8 mouse cellular contexts compared by ENCODE assay signal in the genomic region with DNA sequence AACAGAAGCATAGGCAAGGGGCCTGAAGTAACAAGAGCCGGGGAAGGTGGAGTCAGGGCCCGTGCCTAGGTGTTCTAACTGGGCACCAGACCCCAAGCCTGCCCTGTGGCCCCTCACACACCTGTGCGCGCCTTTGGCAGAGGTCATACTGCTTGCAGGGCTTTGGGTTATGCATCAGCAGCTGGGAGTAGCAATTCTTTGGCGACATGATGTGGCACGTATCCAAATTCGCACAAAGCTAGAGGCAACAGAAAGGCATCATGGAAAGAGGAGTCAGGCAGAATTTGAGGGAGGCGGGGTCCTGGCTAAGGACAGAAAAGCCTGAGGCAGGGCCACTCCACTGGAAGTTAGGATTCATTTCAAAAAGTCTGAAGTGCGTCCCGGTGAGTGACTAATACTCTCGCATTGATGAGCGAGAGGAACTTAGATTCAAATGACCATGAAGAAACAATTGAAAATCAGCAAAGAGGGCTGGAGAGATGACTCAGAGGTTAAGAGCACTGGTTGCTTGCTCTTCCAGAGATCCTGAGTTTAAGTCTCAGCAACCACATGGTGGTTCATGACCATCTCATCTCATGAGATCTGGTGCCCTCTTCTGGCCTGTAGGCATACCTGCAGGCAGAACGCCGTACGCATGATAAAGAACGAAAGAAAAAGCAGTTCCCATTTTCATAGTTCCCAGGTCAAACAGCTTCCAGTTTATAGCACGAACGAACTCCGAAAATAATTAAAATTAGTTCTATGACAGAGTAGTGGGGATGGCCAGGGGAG. TPM values are rescaled to one million over a fixed set of nuclear protein-coding genes. Genes with fewer than 3 reads are reported as not detected.
DNase-seq lines count a peak whose midpoint lies in the region; TF ChIP-seq lines count a peak whose summit lies in the region.

No protein-coding gene starts in this region.

- DNase-seq in layer of hippocampus, adult 11-12 months (ENCODE audit: low spot score) = peak; percentile 70
- no peak for DNase-seq in layer of hippocampus, adult 9-11 months
- DNase-seq in brain, embryonic 14.5 days (ENCODE audit: low read depth) = peak; percentile 89
- peak; percentile 65 for DNase-seq in hindbrain, embryonic 10.5 days (ENCODE audit: low spot score)
- peak; percentile 73 to 78 for DNase-seq in left cerebral cortex, postnatal 14 days (ENCODE audit: low spot score in 2 of 2)
- DNase-seq in spleen, postnatal 14 days (ENCODE audit: low spot score in 2 of 2) = peak; percentile 42 to 62

- no peak overlapping the region for H3K27ac ChIP-seq in hindbrain, embryonic 10.5 days

- TF ChIP-seq POLR2A in brain, embryonic 14.5 days (IDR thresholded peaks at IDR 0.05; ENCODE audit: borderline replicate concordance, extremely low read depth, insufficient read depth, insufficient read length, poor library complexity, severe bottlenecking) = no peak

- peaks cover 23% of the 10 kb centered on the region for H3K36me3 ChIP-seq in erythroblast, embryonic 14.5 days (ENCODE audit: control insufficient read depth)
- peaks cover 31% of the 10 kb centered on the region for H3K36me3 ChIP-seq in hindbrain, embryonic 10.5 days
- H3K36me3 ChIP-seq in megakaryocyte, embryonic 14.5 days (replicated peaks; ENCODE audit: low read length) = peaks cover 53% of the 10 kb centered on the region

- peaks cover 30% of the 10 kb centered on the region for H3K4me1 ChIP-seq in erythroblast, embryonic 14.5 days (ENCODE audit: control insufficient read depth)
- H3K4me1 ChIP-seq in hindbrain, embryonic 10.5 days (replicated peaks) = peaks cover 20% of the 10 kb centered on the region
- H3K4me1 ChIP-seq in megakaryocyte, embryonic 14.5 days = peaks cover 57% of the 10 kb centered on the region

- H3K9me3 ChIP-seq in erythroblast, embryonic 14.5 days (ENCODE audit: control insufficient read depth, low read length) = no peaks in the 10 kb centered on the region
- no peaks in the 10 kb centered on the region for H3K9me3 ChIP-seq in hindbrain, embryonic 10.5 days
- H3K9me3 ChIP-seq in megakaryocyte, embryonic 14.5 days = no peaks in the 10 kb centered on the region; the same call in 1 of the 2 replicates

- H3K27me3 ChIP-seq in erythroblast, embryonic 14.5 days (ENCODE audit: control insufficient read depth) = no peaks in the 10 kb centered on the region
- peaks cover 11% of the 10 kb centered on the region; the same call in 1 of the 2 replicates for H3K27me3 ChIP-seq in hindbrain, embryonic 10.5 days (ENCODE audit: insufficient read depth, poor library complexity, severe bottlenecking)
- no peaks in the 10 kb centered on the region for H3K27me3 ChIP-seq in megakaryocyte, embryonic 14.5 days (replicated peaks)

- intact Hi-C loops in left cerebral cortex, postnatal 14 days (cut with DNase I) = loop anchor here (2.0 kb wide), 2 partner anchors 73 to 131 kb away; no protein-coding TSS in a partner anchor

- peak overlapping the region; percentile 48 for H3K4me3 ChIP-seq in erythroblast, embryonic 14.5 days (replicated peaks)
- peak overlapping the region; percentile 9; the same call in 1 of the 2 replicates for H3K4me3 ChIP-seq in hindbrain, embryonic 10.5 days
- peak overlapping the region; percentile 92 for H3K4me3 ChIP-seq in megakaryocyte, embryonic 14.5 days (replicated peaks)

- 36% methylated on average over 19 of the region's 19 CpGs for WGBS in hindbrain, embryonic 10.5 days

- TF ChIP-seq CTCF in brain, embryonic 14.5 days (IDR thresholded peaks at IDR 0.05; ENCODE audit: borderline replicate concordance, extremely low read depth, insufficient read depth, insufficient read length) = peak; percentile 84

RNA-seq across cellular contexts. Expression of a gene that starts 1.8 kb away (rescaled TPM):
- polyA plus RNA-seq in brain, embryonic 14.5 days (2012; rRNA removed) = 2.4 and 2.6 TPM in 2 replicates
- polyA plus RNA-seq in erythroblast, embryonic 14.5 days (2012) = 0.20 TPM in 1 of 2 replicates, not detected in the other
- polyA plus RNA-seq in hindbrain, embryonic 10.5 days (2016; fragmentation: Nextera tagmentation; extraction: Ambion mirVana) = 1.9 and 2.9 TPM in 2 replicates
- 1 to 10 TPM; 1.9 to 2.0 TPM for total RNA-seq in left cerebral cortex, postnatal 14 days (2021)
- polyA plus RNA-seq in megakaryocyte, embryonic 14.5 days (2012; ENCODE audit: insufficient read depth, low replicate concordance) = 9.2 TPM in 1 of 2 replicates, not detected in the other

RNA-seq across cellular contexts. Expression of a gene that starts 10.0 kb away (rescaled TPM):
- polyA plus RNA-seq in brain, embryonic 14.5 days (2012; rRNA removed) = 60.4 and 61.8 TPM in 2 replicates
- polyA plus RNA-seq in erythroblast, embryonic 14.5 days (2012) = 0.70 and 0.77 TPM in 2 replicates
- 70.8 and 71.3 TPM in 2 replicates for polyA plus RNA-seq in hindbrain, embryonic 10.5 days (2016; fragmentation: Nextera tagmentation; extraction: Ambion mirVana)
- total RNA-seq in left cerebral cortex, postnatal 14 days (2021) = 10 to 100 TPM; 63.2 to 64.1 TPM
- 30.5 and 34.7 TPM in 2 replicates for polyA plus RNA-seq in megakaryocyte, embryonic 14.5 days (2012; ENCODE audit: insufficient read depth, low replicate concordance)

RNA-seq across cellular contexts. Expression of a gene that starts 10.0 kb away (rescaled TPM):
- 0.40 and 0.63 TPM in 2 replicates for polyA plus RNA-seq in brain, embryonic 14.5 days (2012; rRNA removed)
- not detected in 2 replicates for polyA plus RNA-seq in erythroblast, embryonic 14.5 days (2012)
- 0.26 and 0.68 TPM in 2 replicates for polyA plus RNA-seq in hindbrain, embryonic 10.5 days (2016; fragmentation: Nextera tagmentation; extraction: Ambion mirVana)
- under 1 TPM; 0.19 to 0.33 TPM for total RNA-seq in left cerebral cortex, postnatal 14 days (2021)
- polyA plus RNA-seq in megakaryocyte, embryonic 14.5 days (2012; ENCODE audit: insufficient read depth, low replicate concordance) = 0.39 TPM in 1 of 2 replicates, not detected in the other

RNA-seq across cellular contexts. Expression of a gene that starts 11.4 kb away (rescaled TPM):
- not detected in 2 replicates for polyA plus RNA-seq in brain, embryonic 14.5 days (2012; rRNA removed)
- polyA plus RNA-seq in erythroblast, embryonic 14.5 days (2012) = not detected in 2 replicates
- polyA plus RNA-seq in hindbrain, embryonic 10.5 days (2016; fragmentation: Nextera tagmentation; extraction: Ambion mirVana) = 0.25 and 0.35 TPM in 2 replicates
- not detected for total RNA-seq in left cerebral cortex, postnatal 14 days (2021)
- 0.54 TPM in 1 of 2 replicates, not detected in the other for polyA plus RNA-seq in megakaryocyte, embryonic 14.5 days (2012; ENCODE audit: insufficient read depth, low replicate concordance)

RNA-seq across cellular contexts. Expression of a gene that starts 35.7 kb away (rescaled TPM):
- 236 and 270 TPM in 2 replicates for polyA plus RNA-seq in brain, embryonic 14.5 days (2012; rRNA removed)
- 80.2 and 82.1 TPM in 2 replicates for polyA plus RNA-seq in erythroblast, embryonic 14.5 days (2012)
- polyA plus RNA-seq in hindbrain, embryonic 10.5 days (2016; fragmentation: Nextera tagmentation; extraction: Ambion mirVana) = 16.8 and 37.2 TPM in 2 replicates
- 100 to 1,000 TPM; 159 to 161 TPM for total RNA-seq in left cerebral cortex, postnatal 14 days (2021)
- polyA plus RNA-seq in megakaryocyte, embryonic 14.5 days (2012; ENCODE audit: insufficient read depth, low replicate concordance) = 502 and 744 TPM in 2 replicates

Comparison
In these comparisons a context has a peak if more than half of its experiments do, and no peak if none do; other contexts are left out.
1. H3K4me3 ChIP-seq: peak in every context shown above with its lines; median percentile 92 in megakaryocyte, embryonic 14.5 days; 48 in erythroblast, embryonic 14.5 days; 9 in hindbrain, embryonic 10.5 days.
2. RNA of a gene that starts 10.0 kb away (polyA plus RNA-seq): 70.8 to 71.3 TPM in hindbrain, embryonic 10.5 days, 60.4 to 61.8 TPM in brain, embryonic 14.5 days and 30.5 to 34.7 TPM in megakaryocyte, embryonic 14.5 days; 0.70 to 0.77 TPM in erythroblast, embryonic 14.5 days; every median in the first group is over 10 times any median in the second.